Mouse (Mus musculus) lung, embryonic 14.5 days (tissue): ENCODE results near the gene Rpf2. TPM values are rescaled to one million over a fixed set of nuclear protein-coding genes. Genes with fewer than 3 reads are reported as not detected.

ENCODE experiments used
- ATAC-seq: fragments of 200-750 bp; cut with Nextera tagmentation; 2 replicates; pipeline ENCODE4 v1.8.0; 2017; ENCODE audit warnings: mild to moderate bottlenecking, moderate TSS enrichment, moderate library complexity; ENCODE audit not compliant: insufficient read depth
- DNase-seq: peaks from one replicate; pipeline ENCODE4 v3.0.0-alpha.2; 2015
- H3K27ac ChIP-seq: fragments of 300-500 bp; sonication (generic); 2 replicates; pipeline ENCODE4 v1.5.1; 2014; ENCODE audit warnings: low read depth, mild to moderate bottlenecking, moderate library complexity
- H3K27me3 ChIP-seq: fragments of 300-500 bp; sonication (generic); 2 replicates; pipeline ENCODE4 v1.6.1; 2014; ENCODE audit warnings: low read length, control low read depth; ENCODE audit not compliant: insufficient read depth
- H3K36me3 ChIP-seq: fragments of 300-500 bp; sonication (generic); 2 replicates; pipeline ENCODE4 v1.6.1; 2014; ENCODE audit warnings: control low read depth; ENCODE audit not compliant: insufficient read depth
- H3K4me1 ChIP-seq: fragments of 300-500 bp; sonication (generic); 2 replicates; pipeline ENCODE4 v1.6.1; 2014; ENCODE audit warnings: antibody characterized with exemption, control low read depth; ENCODE audit not compliant: insufficient read depth
- H3K4me2 ChIP-seq: fragments of 300-500 bp; sonication (generic); 2 replicates; pipeline ENCODE4 v1.6.1; 2014; ENCODE audit warnings: mild to moderate bottlenecking
- H3K4me3 ChIP-seq: fragments of 300-500 bp; sonication (generic); 2 replicates; pipeline ENCODE4 v1.5.1; 2014; ENCODE audit warnings: low read depth, low read length
- H3K9ac ChIP-seq: fragments of 300-500 bp; sonication (generic); 2 replicates; pipeline ENCODE4 v1.6.1; 2014
- H3K9me3 ChIP-seq: fragments of 300-500 bp; sonication (generic); 2 replicates; pipeline ENCODE4 v1.6.1; 2016; ENCODE audit warnings: low read depth, low read length, control low read depth
- CTCF ChIP-seq: IDR thresholded peaks from 2 replicates; pipeline ENCODE4 v1.5.1; 2016; ENCODE audit warnings: antibody characterized with exemption, low read depth
- WGBS: fragments of 180-500 bp; shearing (Covaris S2); extraction: QIAGEN DNeasy Blood & Tissue Kit; methylation state at CpG from one replicate; pipeline ENCODE4 v1.1.7; 2014; 5-methylcytosine and 5-hydroxymethylcytosine counted together
- polyA plus RNA-seq: library from polyadenylated mRNA; unstranded; fragments of >200 nt; fragmentation: Nextera tagmentation; extraction: Ambion mirVana; gene quantifications from 2 replicates; pipeline ENCODE4 v1.2.1, GENCODE M21; 2014

Rpf2 gene
- polyA plus RNA-seq, 1 experiment from 2014 or later, result 72.7 TPM

DNA sequence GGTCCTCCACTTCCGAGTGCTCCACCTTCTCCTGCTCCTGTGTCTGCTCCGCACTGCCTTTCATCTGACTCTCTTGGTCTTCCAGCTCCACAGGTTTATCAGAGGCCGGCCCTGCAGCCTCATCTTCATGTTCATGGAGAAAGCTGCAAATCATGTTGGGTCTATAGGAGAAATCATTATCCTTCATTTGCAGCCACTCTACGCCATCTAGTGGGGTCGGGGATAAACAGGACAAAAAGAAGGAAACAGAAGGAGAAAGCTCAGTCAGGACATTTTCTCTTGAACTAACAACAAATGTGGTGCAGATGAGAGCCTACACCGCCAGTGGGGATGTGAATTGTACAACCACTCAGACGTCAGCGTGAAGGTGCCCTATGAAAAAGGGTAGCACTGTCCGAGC, 2.8 kb upstream of the Rpf2 start:
- peak; percentile 25 for DNase-seq
- ATAC-seq, result no peak
- no peak overlapping the region for H3K27ac ChIP-seq
- H3K36me3 ChIP-seq, result peaks cover 63% of the 10 kb centered on the region
- 86% methylated on average over 9 of the region's 9 CpGs for WGBS
- no peak overlapping the region for H3K4me2 ChIP-seq
- H3K4me1 ChIP-seq, result no peaks in the 10 kb centered on the region; the same call in 1 of the 2 replicates
- no peaks in the 10 kb centered on the region for H3K9me3 ChIP-seq
- H3K9ac ChIP-seq, result no peak overlapping the region
- H3K27me3 ChIP-seq, result no peaks in the 10 kb centered on the region
- peak; percentile 44 for TF ChIP-seq CTCF
- no peak overlapping the region for H3K4me3 ChIP-seq

GRCm38 (mm10) chr10:40247166-40247716, 405 bp upstream of the Rpf2 start:
- 31% methylated on average over 11 of the region's 11 CpGs for WGBS
- Histone ChIP-seq H3K36me3 (peaks cover 62% of the 10 kb centered on the region), H3K27me3 (no peaks in the 10 kb centered on the region), H3K4me3 (peak overlapping the region; percentile 77), H3K27ac (peak overlapping the region; percentile 65), H3K4me1 (no peaks in the 10 kb centered on the region; the same call in 1 of the 2 replicates), H3K4me2 (peak overlapping the region; percentile 67), H3K9me3 (no peaks in the 10 kb centered on the region), H3K9ac (peak overlapping the region; percentile 57)
- DNase-seq (no peak), ATAC-seq (peak; percentile 39)
- TF ChIP-seq CTCF, result no peak

DNA sequence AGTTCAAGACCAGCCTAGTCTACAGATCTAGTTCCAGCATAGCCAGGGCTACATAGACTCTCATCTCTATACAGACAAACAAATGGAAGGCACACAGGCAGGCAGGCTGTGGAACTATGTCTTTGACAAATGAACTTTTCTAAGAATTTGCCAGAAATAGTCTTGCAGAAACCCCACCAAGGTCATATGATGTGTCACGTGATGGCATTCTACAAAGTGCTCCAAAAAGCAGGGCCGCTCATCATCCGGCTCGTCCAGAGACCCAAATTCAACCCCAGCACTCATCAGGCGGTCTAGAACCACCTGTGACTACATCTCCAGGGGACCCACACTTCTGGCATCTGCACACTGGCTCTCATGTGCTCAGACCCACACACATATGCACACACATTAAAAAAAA, 9.0 kb downstream of the Rpf2 start:
- no peak for ATAC-seq
- H3K36me3 ChIP-seq, result peaks cover 82% of the 10 kb centered on the region

GRCm38 (mm10) chr10:40233241-40233640, 13.6 kb downstream of the Rpf2 start:
- H3K36me3 ChIP-seq, result peaks cover 84% of the 10 kb centered on the region
- no peaks in the 10 kb centered on the region for H3K4me1 ChIP-seq
- no peak for TF ChIP-seq CTCF
- no peak overlapping the region for H3K4me2 ChIP-seq
- no peaks in the 10 kb centered on the region for H3K9me3 ChIP-seq
- no peak overlapping the region for H3K9ac ChIP-seq
- DNase-seq (no peak), ATAC-seq (no peak)
- no peaks in the 10 kb centered on the region for H3K27me3 ChIP-seq
- no peak overlapping the region for H3K4me3 ChIP-seq
- H3K27ac ChIP-seq, result no peak overlapping the region
- 90% methylated on average over 3 of the region's 3 CpGs for WGBS

More for the DNA sequence above, 9.0 kb downstream of the Rpf2 start:
- WGBS, result 90% methylated on average over 5 of the region's 5 CpGs
- Histone ChIP-seq H3K4me2 (no peak overlapping the region), H3K4me3 (no peak overlapping the region), H3K27me3 (no peaks in the 10 kb centered on the region), H3K27ac (no peak overlapping the region), H3K9me3 (no peaks in the 10 kb centered on the region), H3K4me1 (no peaks in the 10 kb centered on the region), H3K9ac (no peak overlapping the region)
- no peak for TF ChIP-seq CTCF
- no peak for DNase-seq

GRCm38 (mm10) chr10:40232442-40232841, 14.4 kb downstream of the Rpf2 start:
- DNase-seq (no peak), ATAC-seq (no peak)
- no peak for TF ChIP-seq CTCF
- WGBS, result 80% methylated on average over 7 of the region's 7 CpGs
- no peak overlapping the region for H3K4me2 ChIP-seq
- H3K9ac ChIP-seq, result no peak overlapping the region
- H3K27me3 ChIP-seq, result no peaks in the 10 kb centered on the region
- H3K4me1 ChIP-seq, result no peaks in the 10 kb centered on the region
- H3K4me3 ChIP-seq, result no peak overlapping the region
- no peak overlapping the region for H3K27ac ChIP-seq
- H3K9me3 ChIP-seq, result no peaks in the 10 kb centered on the region
- peaks cover 84% of the 10 kb centered on the region for H3K36me3 ChIP-seq

- 90% methylated on average over 1 of the region's 1 CpGs for WGBS
- no peak for TF ChIP-seq CTCF
These were observed 17.1 kb downstream of the Rpf2 start for GRCm38 (mm10) chr10:40229725-40230124.

GRCm38 (mm10) chr10:40227660-40228303, 19.1 kb downstream of the Rpf2 start:
- WGBS, result 90% methylated on average over 4 of the region's 4 CpGs
- peaks cover 84% of the 10 kb centered on the region for H3K36me3 ChIP-seq
- DNase-seq, result no peak

More at GRCm38 (mm10) chr10:40229725-40230124, 17.1 kb downstream of the Rpf2 start:
- H3K9ac ChIP-seq, result no peak overlapping the region
- no peaks in the 10 kb centered on the region for H3K4me1 ChIP-seq
- peaks cover 84% of the 10 kb centered on the region for H3K36me3 ChIP-seq
- ATAC-seq (no peak), DNase-seq (no peak)
- no peak overlapping the region for H3K4me3 ChIP-seq
- H3K27ac ChIP-seq, result no peak overlapping the region
- no peak overlapping the region for H3K4me2 ChIP-seq
- H3K9me3 ChIP-seq, result no peaks in the 10 kb centered on the region
- no peaks in the 10 kb centered on the region for H3K27me3 ChIP-seq

More at GRCm38 (mm10) chr10:40227660-40228303, 19.1 kb downstream of the Rpf2 start:
- ATAC-seq, result no peak
- Histone ChIP-seq H3K4me1 (no peaks in the 10 kb centered on the region), H3K9me3 (no peaks in the 10 kb centered on the region), H3K27me3 (no peaks in the 10 kb centered on the region), H3K4me2 (no peak overlapping the region), H3K9ac (no peak overlapping the region), H3K27ac (no peak overlapping the region), H3K4me3 (no peak overlapping the region)
- TF ChIP-seq CTCF, result no peak
